Mouse (Mus musculus) spleen, adult 2 months (tissue): Measurements from ENCODE around the gene Pwp2. TPM values are rescaled to one million over a fixed set of nuclear protein-coding genes. Genes with fewer than 3 reads are reported as not detected.
"Not testable (repeated sequence)": the region's sequence is repeated elsewhere in the genome, so short reads cannot be mapped to it uniquely, and the experiment has no call there.

Experiments used
- DNase-seq, 2 experiments: peaks; one replicate each; pipeline versions ENCODE4 v3.0.0 to v3.0.0-alpha.2; 2012 to 2021; ENCODE audit warnings: low spot score in 2 of 2, low read depth in 1 of 2
- H3K27ac ChIP-seq: fragments of 200-500 bp; 2 replicates; pipeline ENCODE4 v1.5.1; 2012; ENCODE audit warnings: low read length, inconsistent platforms; ENCODE audit not compliant: insufficient read depth
- H3K27me3 ChIP-seq: fragments of 200-500 bp; 2 replicates; pipeline ENCODE4 v1.6.1; 2012; ENCODE audit warnings: mild to moderate bottlenecking, moderate library complexity, low read length, inconsistent platforms; ENCODE audit not compliant: control insufficient read depth, insufficient read depth
- H3K36me3 ChIP-seq: fragments of 200-500 bp; 2 replicates; pipeline ENCODE4 v1.6.1; 2012; ENCODE audit warnings: mild to moderate bottlenecking, low read length, inconsistent platforms; ENCODE audit not compliant: control insufficient read depth, insufficient read depth
- H3K4me1 ChIP-seq: fragments of 200-500 bp; 2 replicates; pipeline ENCODE4 v1.6.1; 2011; ENCODE audit warnings: inconsistent platforms; ENCODE audit not compliant: control insufficient read depth, insufficient read depth, insufficient read length
- H3K4me3 ChIP-seq: fragments of 200-500 bp; 2 replicates; pipeline ENCODE4 v1.5.1; 2011; ENCODE audit warnings: mild to moderate bottlenecking, inconsistent platforms; ENCODE audit not compliant: insufficient read depth, insufficient read length; ENCODE audit errors: extremely low read depth
- CTCF ChIP-seq: fragments of 200-500 bp; IDR thresholded peaks from 2 replicates; pipeline ENCODE4 v1.5.1; 2011; ENCODE audit warnings: mild to moderate bottlenecking, inconsistent platforms; ENCODE audit not compliant: insufficient read depth, insufficient read length, insufficient replicate concordance; ENCODE audit errors: extremely low read depth
- POLR2A ChIP-seq: fragments of 200-500 bp; IDR thresholded peaks from 2 replicates; pipeline ENCODE4 v1.6.1; 2011; ENCODE audit warnings: low read depth, low read length, inconsistent platforms
- WGBS: fragments of 180-500 bp; shearing (Covaris S2); methylation state at CpG from one replicate; pipeline ENCODE4 v1.1.7; 2018; 5-methylcytosine and 5-hydroxymethylcytosine counted together
- polyA plus RNA-seq: library from polyadenylated mRNA; depleted of rRNA; stranded (reverse); fragments of >200 nt; gene quantifications from 2 replicates; pipeline ENCODE4 v1.2.3, GENCODE M21; 2012

The Pwp2 gene
- polyA plus RNA-seq, 1 experiment = 11.2 TPM

DNA sequence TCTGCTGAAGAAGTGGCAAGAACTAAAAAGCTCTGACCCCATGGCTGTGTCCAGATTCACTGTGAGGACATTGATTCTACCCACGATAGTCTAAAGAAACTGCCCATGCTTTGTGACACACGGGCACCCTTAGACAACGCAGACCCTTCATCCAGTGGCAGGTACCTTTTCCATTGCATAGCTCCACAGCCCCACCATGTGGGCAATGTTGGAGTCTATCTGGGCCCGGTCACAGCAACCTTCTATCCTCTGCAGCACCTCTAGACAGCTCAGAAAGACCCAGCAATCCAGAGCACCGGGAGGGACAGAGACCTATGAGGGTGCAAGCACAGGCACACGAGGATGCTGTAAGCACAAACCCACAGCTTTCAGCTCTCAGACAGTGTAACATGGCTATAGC, 26.4 kb upstream of the Pwp2 start:
- TF ChIP-seq POLR2A (no peak), CTCF (peak; percentile 34; the same call in 1 of the 2 replicates)
- Histone ChIP-seq H3K4me1 (no peaks in the 10 kb centered on the region), H3K36me3 (peaks cover 44% of the 10 kb centered on the region), H3K4me3 (no peak overlapping the region), H3K27me3 (no peaks in the 10 kb centered on the region), H3K27ac (no peak overlapping the region)
- DNase-seq = peak in 1 of 2 experiments; percentile 17
- WGBS = 76% methylated on average over 6 of the region's 6 CpGs

DNA sequence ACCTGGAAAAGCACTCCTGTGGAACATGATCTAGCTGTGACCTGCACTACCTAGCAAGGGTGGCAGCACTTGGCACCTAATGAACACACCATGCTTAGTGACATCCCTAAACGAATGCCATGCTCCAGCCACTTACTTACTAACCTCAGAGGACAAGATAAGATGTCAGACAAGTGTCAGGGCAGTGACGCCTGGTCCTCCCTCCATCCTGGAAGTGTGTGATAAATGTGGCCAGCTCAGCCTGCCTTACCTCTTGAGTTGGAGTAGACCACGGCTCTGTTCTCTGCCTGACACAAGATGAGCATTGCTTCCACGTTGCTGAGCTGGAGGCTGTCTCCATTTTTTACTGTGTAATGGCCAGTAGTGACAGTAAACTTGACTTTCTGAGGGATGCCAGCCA, 16.2 kb upstream of the Pwp2 start:
- no peak for TF ChIP-seq CTCF
- TF ChIP-seq POLR2A = no peak
- Histone ChIP-seq H3K27me3 (no peaks in the 10 kb centered on the region), H3K27ac (no peak overlapping the region), H3K36me3 (peaks cover 49% of the 10 kb centered on the region), H3K4me3 (no peak overlapping the region), H3K4me1 (no peaks in the 10 kb centered on the region)
- DNase-seq = no peak
- 88% methylated on average over 4 of the region's 4 CpGs for WGBS

DNA sequence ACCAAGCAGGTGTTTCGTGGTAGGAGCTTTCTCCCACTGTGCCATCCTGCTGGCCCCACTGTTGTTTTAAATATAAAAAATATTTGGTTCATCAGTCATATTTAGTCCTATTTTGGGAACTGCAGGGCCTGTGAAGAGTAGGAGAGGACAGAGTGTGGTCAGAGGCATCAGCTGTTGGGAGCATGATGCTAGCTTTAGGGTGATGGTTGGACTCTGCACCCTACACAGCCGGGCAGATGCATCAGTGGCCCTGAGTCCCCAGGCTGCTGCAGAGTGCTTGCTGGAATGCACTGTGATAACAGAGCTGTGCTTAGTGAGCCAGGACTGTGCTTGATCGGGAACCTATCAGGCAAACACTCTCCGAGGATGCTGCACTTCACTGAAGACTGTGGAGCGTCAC, 8.0 kb upstream of the Pwp2 start:
- WGBS = 96% methylated on average over 5 of the region's 5 CpGs
- no peak overlapping the region for H3K4me3 ChIP-seq
- DNase-seq = no peak
- TF ChIP-seq POLR2A (no peak), CTCF (no peak)
- no peaks in the 10 kb centered on the region for H3K4me1 ChIP-seq
- H3K27ac ChIP-seq = no peak overlapping the region
- H3K27me3 ChIP-seq = no peaks in the 10 kb centered on the region
- H3K36me3 ChIP-seq = peaks cover 50% of the 10 kb centered on the region

DNA sequence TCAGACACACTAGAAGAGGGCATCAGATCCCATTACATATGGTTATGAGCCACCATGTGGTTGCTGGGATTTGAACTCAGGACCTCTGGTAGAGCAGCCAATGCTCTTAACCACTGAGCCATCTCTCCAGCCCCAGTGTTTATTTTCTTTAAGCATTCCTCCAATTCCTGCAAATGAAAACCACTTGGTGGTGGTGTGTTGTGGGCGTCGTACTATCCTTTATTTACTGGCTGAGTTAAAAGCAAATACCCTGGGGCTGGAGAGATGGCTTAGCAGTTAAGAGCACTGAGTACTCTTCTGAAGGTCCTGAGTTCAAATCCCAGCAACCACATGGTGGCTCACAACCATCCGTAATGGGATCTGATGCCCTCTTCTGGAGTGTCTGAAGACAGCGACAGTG, 1.1 kb upstream of the Pwp2 start:
- H3K27me3 ChIP-seq, H3K4me3 ChIP-seq, DNase-seq, H3K4me1 ChIP-seq, H3K27ac ChIP-seq: not testable (repeated sequence)
- 92% methylated on average over 4 of the region's 4 CpGs for WGBS
- peaks cover 26% of the 10 kb centered on the region for H3K36me3 ChIP-seq

DNA sequence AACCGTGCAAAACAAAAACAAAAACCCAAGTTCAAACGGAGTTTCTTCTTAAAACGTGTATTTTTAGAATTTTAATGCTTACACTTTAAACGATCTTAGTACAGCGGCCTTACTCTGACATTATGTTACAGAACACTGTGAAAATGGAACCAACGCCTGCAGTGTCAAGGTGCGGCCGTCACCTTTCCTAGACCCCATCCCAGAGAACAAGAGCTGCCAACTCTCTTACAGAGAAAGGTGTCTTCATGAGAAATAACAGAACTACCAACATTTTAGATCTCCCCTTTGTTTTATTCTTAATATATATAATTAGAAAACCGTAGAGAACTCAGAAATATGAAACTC, 404 bp upstream of the Pwp2 start:
- Histone ChIP-seq H3K4me1 (peaks cover 2% of the 10 kb centered on the region; the same call in 1 of the 2 replicates), H3K4me3 (peak overlapping the region; percentile 39; the same call in 1 of the 2 replicates), H3K27ac (peak overlapping the region; percentile 43), H3K27me3 (no peaks in the 10 kb centered on the region), H3K36me3 (peaks cover 24% of the 10 kb centered on the region)
- 4% methylated on average over 9 of the region's 9 CpGs for WGBS
- no peak for TF ChIP-seq POLR2A
- no peak for TF ChIP-seq CTCF
- DNase-seq = no peak

DNA sequence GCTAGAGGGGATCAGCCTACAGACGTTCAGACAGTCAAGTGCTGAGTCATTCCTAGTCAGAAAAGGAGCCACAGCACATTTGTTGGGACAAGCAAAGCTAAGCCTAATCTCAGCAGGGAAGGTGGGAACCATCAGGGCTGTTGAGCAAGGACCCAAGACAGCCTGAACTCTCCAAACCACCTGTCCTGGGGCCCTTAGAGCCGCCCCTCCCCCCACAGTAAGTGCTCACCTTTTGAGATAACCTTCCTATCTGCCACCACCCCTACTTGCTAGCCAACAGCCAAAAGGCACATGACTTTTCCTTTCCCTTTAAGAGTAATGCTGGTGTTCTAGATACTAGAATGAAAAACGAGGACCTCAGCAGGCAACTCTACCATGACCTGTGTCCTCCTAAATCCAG, 1.4 kb downstream of the Pwp2 start:
- WGBS = 76% methylated on average over 3 of the region's 3 CpGs
- Histone ChIP-seq H3K27me3 (no peaks in the 10 kb centered on the region), H3K27ac (no peak overlapping the region), H3K4me1 (peaks cover 2% of the 10 kb centered on the region; the same call in 1 of the 2 replicates), H3K36me3 (peaks cover 31% of the 10 kb centered on the region), H3K4me3 (no peak overlapping the region)
- no peak for DNase-seq
- TF ChIP-seq POLR2A = no peak
- TF ChIP-seq CTCF = no peak

DNA sequence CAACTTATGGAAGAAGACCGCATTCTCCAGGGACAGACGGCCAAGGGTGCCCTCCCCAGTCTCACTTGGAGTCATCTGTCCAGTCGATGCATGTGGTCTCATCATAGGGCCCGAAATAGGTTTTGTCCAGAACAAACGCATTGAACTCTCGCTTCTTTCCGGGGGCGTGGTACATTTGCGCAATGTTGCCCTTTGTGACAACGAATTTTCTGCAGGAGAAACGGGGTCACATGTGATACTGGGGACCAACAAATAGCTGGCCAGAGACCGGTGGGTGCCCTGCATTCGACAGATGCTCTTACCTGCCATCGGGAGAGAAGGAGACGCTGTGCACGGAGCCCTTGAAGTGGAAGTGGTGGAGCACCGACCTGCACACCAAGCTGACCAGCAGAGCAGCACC, 2.6 kb downstream of the Pwp2 start:
- Histone ChIP-seq H3K27me3 (no peaks in the 10 kb centered on the region), H3K27ac (no peak overlapping the region), H3K36me3 (peaks cover 35% of the 10 kb centered on the region), H3K4me3 (no peak overlapping the region), H3K4me1 (peaks cover 2% of the 10 kb centered on the region; the same call in 1 of the 2 replicates)
- DNase-seq = no peak
- TF ChIP-seq CTCF (no peak), POLR2A (no peak)
- WGBS = 96% methylated on average over 17 of the region's 17 CpGs
